8 mouse cellular contexts compared by ENCODE assay signal in genomic region chr5:67260159-67260530, GRCm38 (mm10). TPM values are rescaled to one million over a fixed set of nuclear protein-coding genes. Genes with fewer than 3 reads are reported as not detected.
DNase-seq lines count a peak whose midpoint lies in the region; ATAC-seq and TF ChIP-seq lines count a peak whose summit lies in the region.

No protein-coding gene starts in this region.

- H3K4me2 ChIP-seq in heart, embryonic 15.5 days, result peak overlapping the region; percentile 65
- H3K4me2 ChIP-seq in forebrain, postnatal 0 days (ENCODE audit: low read depth), result peak overlapping the region; percentile 80

- no peak for ATAC-seq in heart, embryonic 15.5 days (replicated peaks; ENCODE audit: insufficient number of reproducible peaks, insufficient read depth, low FRiP score, low read depth)
- peak; percentile 3; the same call in 1 of the 2 replicates for ATAC-seq in forebrain, postnatal 0 days
- ATAC-seq in megakaryocyte-erythroid progenitor cell, adult 5-6 weeks (replicated peaks; ENCODE audit: low FRiP score, low TSS enrichment, poor library complexity, severe bottlenecking), result peak; percentile 1; the same call in 1 of the 2 replicates

- DNase-seq in heart, postnatal 14 days, result no peak
- DNase-seq in MEL (ENCODE audit: low read depth, low spot score), result no peak
- DNase-seq in forebrain, postnatal 0 days, result no peak
- no peak for DNase-seq in layer of hippocampus, postnatal 14 days (ENCODE audit: low spot score in 2 of 2)
- no peak for DNase-seq in cerebellum, postnatal 25 days
- no peak for DNase-seq in c-Kit-positive CD71-positive TER-119-positive erythroid progenitor cells, embryonic 14.5 days (ENCODE audit: low spot score)

- peak overlapping the region; percentile 98 for H3K4me3 ChIP-seq in heart, embryonic 15.5 days
- H3K4me3 ChIP-seq in MEL (ENCODE audit: control insufficient read depth in 1 of 2, insufficient read depth in 1 of 2, low read depth in 2 of 2, low read length in 2 of 2), result peak overlapping the region; percentile 94 to 100
- H3K4me3 ChIP-seq in forebrain, postnatal 0 days (ENCODE audit: low read depth, low read length), result peak overlapping the region; percentile 80

- H3K36me3 ChIP-seq in heart, embryonic 15.5 days, result peaks cover 14% of the 10 kb centered on the region
- H3K36me3 ChIP-seq in MEL (ENCODE audit: control insufficient read depth in 1 of 2, insufficient read depth in 2 of 2, low read length in 2 of 2), result peaks cover 10 to 23% of the 10 kb centered on the region in 2 experiments; a peak in 3 of 4 replicates
- peaks cover 14% of the 10 kb centered on the region for H3K36me3 ChIP-seq in forebrain, postnatal 0 days (ENCODE audit: insufficient read depth)

- H3K9ac ChIP-seq in heart, embryonic 15.5 days, result peak overlapping the region; percentile 37; the same call in 1 of the 2 replicates
- H3K9ac ChIP-seq in MEL (ENCODE audit: control insufficient read depth, low read depth, low read length, poor library complexity, severe bottlenecking), result peak overlapping the region; percentile 72
- peak overlapping the region; percentile 84 for H3K9ac ChIP-seq in forebrain, postnatal 0 days

- under 1% methylated on average over 9 of the region's 9 CpGs for WGBS in heart, embryonic 15.5 days
- 2% methylated on average over 9 of the region's 9 CpGs for WGBS in forebrain, postnatal 0 days

- TF ChIP-seq CTCF in MEL (IDR thresholded peaks at IDR 0.05 in 2 of 3, conservative IDR thresholded peaks at IDR 0.05 in 1 of 3; ENCODE audit: control insufficient read depth in 1 of 3, insufficient read depth in 1 of 3, low read depth in 2 of 3, low read length in 3 of 3, poor library complexity in 1 of 3, severe bottlenecking in 1 of 3), result no peak
- TF ChIP-seq CTCF in forebrain, postnatal 0 days (IDR thresholded peaks at IDR 0.05; ENCODE audit: low read depth), result no peak

- no peaks in the 10 kb centered on the region for H3K27me3 ChIP-seq in heart, embryonic 15.5 days
- H3K27me3 ChIP-seq in MEL (ENCODE audit: control insufficient read depth in 1 of 2, insufficient read depth in 2 of 2, low read length in 2 of 2), result no peaks in the 10 kb centered on the region
- H3K27me3 ChIP-seq in forebrain, postnatal 0 days (ENCODE audit: insufficient read depth, low read length), result no peaks in the 10 kb centered on the region; the same call in 1 of the 2 replicates

- H3K9me3 ChIP-seq in heart, embryonic 15.5 days (replicated peaks), result no peaks in the 10 kb centered on the region
- no peaks in the 10 kb centered on the region for H3K9me3 ChIP-seq in MEL (replicated peaks; ENCODE audit: insufficient read depth, low read length)
- H3K9me3 ChIP-seq in forebrain, postnatal 0 days (ENCODE audit: low read length), result no peaks in the 10 kb centered on the region

- H3K4me1 ChIP-seq in heart, embryonic 15.5 days (replicated peaks), result peaks cover 8% of the 10 kb centered on the region
- H3K4me1 ChIP-seq in MEL (ENCODE audit: control insufficient read depth in 1 of 2, insufficient read depth in 2 of 2, low read length in 2 of 2), result peaks cover 4 to 9% of the 10 kb centered on the region in 2 experiments; a peak in 2 of 4 replicates
- H3K4me1 ChIP-seq in forebrain, postnatal 0 days (ENCODE audit: insufficient read depth), result peaks cover 10% of the 10 kb centered on the region

- TF ChIP-seq RAD21 in MEL (IDR thresholded peaks at IDR 0.05; ENCODE audit: low read depth, low read length), result no peak

- peaks cover 21% of the 10 kb centered on the region for H3K79me2 ChIP-seq in MEL (ENCODE audit: control insufficient read depth, insufficient read depth, low read length, poor library complexity)

- TF ChIP-seq POLR2A in MEL (IDR thresholded peaks at IDR 0.05; ENCODE audit: control insufficient read depth in 1 of 2, insufficient read depth in 1 of 2, low read depth in 1 of 2, low read length in 2 of 2, poor library complexity in 1 of 2), result no peak

- H3K27ac ChIP-seq in heart, embryonic 15.5 days, result peak overlapping the region; percentile 97
- H3K27ac ChIP-seq in MEL (ENCODE audit: control insufficient read depth, low read depth, low read length), result peak overlapping the region; percentile 69
- no peak overlapping the region for H3K27ac ChIP-seq in forebrain, postnatal 0 days (ENCODE audit: low read depth, low read length)

- intact Hi-C loops in heart, postnatal 14 days (cut with DNase I), result loop anchor here (5.0 kb wide), 1 partner anchor 47 kb away; the partner anchor contains the start of gene Slc30a9

- no peak for TF ChIP-seq EP300 in MEL (IDR thresholded peaks at IDR 0.05; ENCODE audit: low read depth in 1 of 2, low read length in 2 of 2)

TF ChIP-seq in MEL, 35 proteins besides CTCF, POLR2A, EP300 and RAD21:
- TF ChIP-seq ZNF384 (IDR thresholded peaks at IDR 0.05; ENCODE audit: low read depth, low read length), result peak; percentile 93
- TF ChIP-seq ZMIZ1 (IDR thresholded peaks at IDR 0.05; ENCODE audit: low read depth, low read length), result no peak
- no peak for TF ChIP-seq HCFC1 (IDR thresholded peaks at IDR 0.05; ENCODE audit: low read depth, low read length)
- TF ChIP-seq UBTF (IDR thresholded peaks at IDR 0.05; ENCODE audit: borderline replicate concordance, insufficient read depth, low read depth, low read length), result no peak
- peak; percentile 17; the same call in 1 of the 2 replicates for TF ChIP-seq RCOR1 (IDR thresholded peaks at IDR 0.05; ENCODE audit: low read depth, low read length)

RNA-seq across cellular contexts. Expression of gene Tmem33, which starts 0.2 kb away (rescaled TPM):
- 46.4 and 47.0 TPM in 2 replicates for polyA plus RNA-seq in heart, embryonic 15.5 days (2015; fragmentation: Nextera tagmentation; extraction: Ambion mirVana)
- total RNA-seq in heart, postnatal 14 days (2021), result 10 to 100 TPM; 43.1 to 45.4 TPM
- 71.1 and 79.3 TPM in 2 replicates for total RNA-seq in MEL (2012; rRNA removed)
- 100 to 1,000 TPM in 1 of 2 experiments, 10 to 100 TPM in 1; 89.8 to 312 TPM for polyA plus RNA-seq in MEL (2012; ENCODE audit: insufficient read depth in 1 of 2, insufficient read length in 2 of 2, low read depth in 1 of 2, low replicate concordance in 2 of 2, missing spikeins in 1 of 2)
- 58.7 and 73.1 TPM in 2 replicates for total RNA-seq in forebrain, postnatal 0 days (2014; rRNA removed)
- 45.0 and 52.5 TPM in 2 replicates for polyA plus RNA-seq in forebrain, postnatal 0 days (2015; fragmentation: Nextera tagmentation; extraction: Ambion mirVana)
- total RNA-seq in megakaryocyte-erythroid progenitor cell, adult 5-6 weeks (2014; fragmentation: Nextera tagmentation), result 98.3 and 112 TPM in 2 replicates
- 55.1 and 58.6 TPM in 2 replicates for total RNA-seq in megakaryocyte-erythroid progenitor cell, adult 5-6 weeks (2017)
- 10 to 100 TPM; 74.3 to 90.7 TPM for total RNA-seq in layer of hippocampus, postnatal 14 days (2021)

RNA-seq across cellular contexts. Expression of gene Slc30a9, which starts 46.6 kb away (rescaled TPM):
- polyA plus RNA-seq in heart, embryonic 15.5 days (2015; fragmentation: Nextera tagmentation; extraction: Ambion mirVana), result 108 and 129 TPM in 2 replicates
- total RNA-seq in heart, postnatal 14 days (2021), result 100 to 1,000 TPM; 161 to 167 TPM
- 18.9 and 20.2 TPM in 2 replicates for total RNA-seq in MEL (2012; rRNA removed)
- polyA plus RNA-seq in MEL (2012; ENCODE audit: insufficient read depth in 1 of 2, insufficient read length in 2 of 2, low read depth in 1 of 2, low replicate concordance in 2 of 2, missing spikeins in 1 of 2), result 100 to 1,000 TPM in 1 of 2 experiments, 10 to 100 TPM in 1; 37.6 to 284 TPM
- total RNA-seq in forebrain, postnatal 0 days (2014; rRNA removed), result 83.2 and 102 TPM in 2 replicates
- polyA plus RNA-seq in forebrain, postnatal 0 days (2015; fragmentation: Nextera tagmentation; extraction: Ambion mirVana), result 128 and 167 TPM in 2 replicates
- total RNA-seq in megakaryocyte-erythroid progenitor cell, adult 5-6 weeks (2014; fragmentation: Nextera tagmentation), result 30.2 and 39.0 TPM in 2 replicates
- 32.5 and 41.3 TPM in 2 replicates for total RNA-seq in megakaryocyte-erythroid progenitor cell, adult 5-6 weeks (2017)
- total RNA-seq in layer of hippocampus, postnatal 14 days (2021), result 100 to 1,000 TPM; 185 to 191 TPM
